Mouse (Mus musculus) heart, embryonic 13.5 days (tissue): Measurements from ENCODE around the gene Acan. TPM values are rescaled to one million over a fixed set of nuclear protein-coding genes. Genes with fewer than 3 reads are reported as not detected.

Experiments
- ATAC-seq: fragments of 200-750 bp; cut with Nextera tagmentation; 2 replicates; pipeline ENCODE4 v1.8.0; 2017; ENCODE audit warnings: moderate TSS enrichment; ENCODE audit not compliant: insufficient number of reproducible peaks, low FRiP score, low TSS enrichment; ENCODE audit errors: extremely low read depth
- H3K27ac ChIP-seq: fragments of 300-500 bp; sonication (generic); replicated peaks from 2 replicates; pipeline ENCODE4 v1.5.1; 2015; ENCODE audit warnings: moderate library complexity, mild to moderate bottlenecking, inconsistent platforms
- H3K27me3 ChIP-seq: fragments of 300-500 bp; sonication (generic); replicated peaks from 2 replicates; pipeline ENCODE4 v1.6.1; 2015; ENCODE audit warnings: mild to moderate bottlenecking, inconsistent platforms
- H3K36me3 ChIP-seq: fragments of 300-500 bp; sonication (generic); 2 replicates; pipeline ENCODE4 v1.6.1; 2015; ENCODE audit warnings: mild to moderate bottlenecking, inconsistent platforms
- H3K4me1 ChIP-seq: fragments of 300-500 bp; sonication (generic); 2 replicates; pipeline ENCODE4 v1.6.1; 2015; ENCODE audit warnings: inconsistent platforms
- H3K4me2 ChIP-seq: fragments of 300-500 bp; sonication (generic); 2 replicates; pipeline ENCODE4 v1.6.1; 2015; ENCODE audit warnings: inconsistent platforms, mild to moderate bottlenecking, moderate library complexity
- H3K4me3 ChIP-seq: fragments of 300-500 bp; sonication (generic); 2 replicates; pipeline ENCODE4 v1.5.1; 2015; ENCODE audit warnings: moderate library complexity, mild to moderate bottlenecking, inconsistent platforms
- H3K9ac ChIP-seq: fragments of 300-500 bp; sonication (generic); 2 replicates; pipeline ENCODE4 v1.6.1; 2015; ENCODE audit warnings: inconsistent platforms, mild to moderate bottlenecking, moderate library complexity
- H3K9me3 ChIP-seq: fragments of 300-500 bp; sonication (generic); 2 replicates; pipeline ENCODE4 v1.6.1; 2016; ENCODE audit warnings: inconsistent platforms
- WGBS: fragments of 180-500 bp; shearing (Covaris S2); methylation state at CpG from one replicate; pipeline ENCODE4 v1.1.7; 2015; ENCODE audit warnings: mixed read lengths; 5-methylcytosine and 5-hydroxymethylcytosine counted together
- polyA plus RNA-seq: library from polyadenylated mRNA; unstranded; fragments of >200 nt; fragmentation: Nextera tagmentation; extraction: Ambion mirVana; gene quantifications from 2 replicates; pipeline ENCODE4 v1.2.1, GENCODE M21; 2015

The Acan gene
- polyA plus RNA-seq, 1 experiment from 2014 or later, result 1.6 TPM

GRCm38 (mm10) chr7:79139891-79140591 lies 86.8 kb downstream of the Acan start:
- WGBS, result 52% methylated on average over 4 of the region's 4 CpGs
- peaks cover 98% of the 10 kb centered on the region for H3K36me3 ChIP-seq

GRCm38 (mm10) chr7:79140897-79141296 lies 87.6 kb downstream of the Acan start:
- H3K27me3 ChIP-seq, result no peaks in the 10 kb centered on the region
- no peak overlapping the region for H3K9ac ChIP-seq
- H3K4me3 ChIP-seq, result no peak overlapping the region
- no peaks in the 10 kb centered on the region for H3K9me3 ChIP-seq
- whole genome bisulfite sequencing, result 37% methylated on average over 8 of the region's 8 CpGs
- peaks cover 14% of the 10 kb centered on the region; the same call in 1 of the 2 replicates for H3K4me1 ChIP-seq
- no peak for ATAC-seq
- no peak overlapping the region for H3K4me2 ChIP-seq
- H3K27ac ChIP-seq, result no peak overlapping the region
- H3K36me3 ChIP-seq, result peaks cover 95% of the 10 kb centered on the region

More at GRCm38 (mm10) chr7:79139891-79140591, 86.8 kb downstream of the Acan start:
- Histone ChIP-seq H3K27ac (no peak overlapping the region), H3K27me3 (no peaks in the 10 kb centered on the region), H3K4me2 (no peak overlapping the region), H3K9ac (no peak overlapping the region), H3K4me1 (peaks cover 14% of the 10 kb centered on the region; the same call in 1 of the 2 replicates), H3K9me3 (no peaks in the 10 kb centered on the region), H3K4me3 (no peak overlapping the region)
- no peak for ATAC-seq

GRCm38 (mm10) chr7:79147011-79147837 lies 93.9 kb downstream of the Acan start:
- ATAC-seq, result no peak
- H3K9ac ChIP-seq, result peak overlapping the region; percentile 89
- 45% methylated on average over 12 of the region's 12 CpGs for WGBS

GRCm38 (mm10) chr7:79147931-79148653 lies 94.8 kb downstream of the Acan start:
- Histone ChIP-seq H3K27ac (peak overlapping the region; percentile 92), H3K27me3 (no peaks in the 10 kb centered on the region), H3K9me3 (no peaks in the 10 kb centered on the region), H3K4me1 (peaks cover 32% of the 10 kb centered on the region), H3K4me2 (peak overlapping the region; percentile 86), H3K9ac (peak overlapping the region; percentile 89), H3K4me3 (peak overlapping the region; percentile 83), H3K36me3 (peaks cover 25% of the 10 kb centered on the region)
- no peak for ATAC-seq
- under 1% methylated on average over 20 of the region's 20 CpGs for WGBS

More at GRCm38 (mm10) chr7:79147011-79147837, 93.9 kb downstream of the Acan start:
- Histone ChIP-seq H3K27me3 (no peaks in the 10 kb centered on the region), H3K4me1 (peaks cover 32% of the 10 kb centered on the region), H3K27ac (peak overlapping the region; percentile 92), H3K9me3 (no peaks in the 10 kb centered on the region), H3K4me2 (peak overlapping the region; percentile 86), H3K4me3 (peak overlapping the region; percentile 83), H3K36me3 (peaks cover 34% of the 10 kb centered on the region)

GRCm38 (mm10) chr7:79148711-79149266 lies 95.5 kb downstream of the Acan start, which contains the start of gene Mfge8:
Gene Mfge8 (minus strand): TSS chr7:79149060.
- peak; percentile 89 for ATAC-seq
- H3K27me3 ChIP-seq, result no peaks in the 10 kb centered on the region
- WGBS, result under 1% methylated on average over 39 of the region's 39 CpGs
- H3K36me3 ChIP-seq, result peaks cover 18% of the 10 kb centered on the region
- peak within 1 kb of the TSS; percentile 83 for H3K4me3 ChIP-seq
- peak within 1 kb of the TSS; percentile 86 for H3K4me2 ChIP-seq
- H3K27ac ChIP-seq, result peak within 1 kb of the TSS; percentile 92
- H3K9ac ChIP-seq, result peak within 1 kb of the TSS; percentile 89
- peaks cover 32% of the 10 kb centered on the region for H3K4me1 ChIP-seq
- H3K9me3 ChIP-seq, result no peaks in the 10 kb centered on the region

GRCm38 (mm10) chr7:79149522-79149921 lies 96.2 kb downstream of the Acan start:
- peaks cover 11% of the 10 kb centered on the region for H3K36me3 ChIP-seq
- H3K4me3 ChIP-seq, result peak overlapping the region; percentile 83
- ATAC-seq, result no peak
- 34% methylated on average over 6 of the region's 6 CpGs for WGBS
- peak overlapping the region; percentile 92 for H3K27ac ChIP-seq
- H3K9ac ChIP-seq, result peak overlapping the region; percentile 89; the same call in 1 of the 2 replicates
- peaks cover 32% of the 10 kb centered on the region for H3K4me1 ChIP-seq
- no peaks in the 10 kb centered on the region for H3K27me3 ChIP-seq
- no peaks in the 10 kb centered on the region for H3K9me3 ChIP-seq
- peak overlapping the region; percentile 86 for H3K4me2 ChIP-seq

- Histone ChIP-seq H3K27ac (no peak overlapping the region), H3K4me2 (no peak overlapping the region), H3K9me3 (peaks cover 8% of the 10 kb centered on the region), H3K27me3 (no peaks in the 10 kb centered on the region), H3K4me3 (no peak overlapping the region), H3K36me3 (no peaks in the 10 kb centered on the region), H3K4me1 (no peaks in the 10 kb centered on the region), H3K9ac (no peak overlapping the region)
- 50% methylated on average over 1 of the region's 1 CpGs for WGBS
- ATAC-seq, result no peak
Measured at GRCm38 (mm10) chr7:79159406-79159805, 106.1 kb downstream of the Acan start.

Other genes starting within 250 kb of the Acan start
- gene Det1, start 206.2 kb upstream of the Acan start, polyA plus RNA-seq, result 10.4 and 11.4 TPM in 2 replicates
- 29.5 and 34.9 TPM in 2 replicates for gene Aen, start 157.6 kb upstream of the Acan start, polyA plus RNA-seq
- gene Isg20, start 140.1 kb upstream of the Acan start, polyA plus RNA-seq, result 0.91 and 1.6 TPM in 2 replicates
- 1.1 and 1.6 TPM in 2 replicates for gene Hapln3, start 77.5 kb downstream of the Acan start, polyA plus RNA-seq
- 252 and 284 TPM in 2 replicates for gene Mfge8, start 95.6 kb downstream of the Acan start, polyA plus RNA-seq
- gene Abhd2, start 219.7 kb downstream of the Acan start, polyA plus RNA-seq, result 4.0 and 4.3 TPM in 2 replicates